Comparison of ENCODE assay signal across 17 mouse cellular contexts in the genomic region with DNA sequence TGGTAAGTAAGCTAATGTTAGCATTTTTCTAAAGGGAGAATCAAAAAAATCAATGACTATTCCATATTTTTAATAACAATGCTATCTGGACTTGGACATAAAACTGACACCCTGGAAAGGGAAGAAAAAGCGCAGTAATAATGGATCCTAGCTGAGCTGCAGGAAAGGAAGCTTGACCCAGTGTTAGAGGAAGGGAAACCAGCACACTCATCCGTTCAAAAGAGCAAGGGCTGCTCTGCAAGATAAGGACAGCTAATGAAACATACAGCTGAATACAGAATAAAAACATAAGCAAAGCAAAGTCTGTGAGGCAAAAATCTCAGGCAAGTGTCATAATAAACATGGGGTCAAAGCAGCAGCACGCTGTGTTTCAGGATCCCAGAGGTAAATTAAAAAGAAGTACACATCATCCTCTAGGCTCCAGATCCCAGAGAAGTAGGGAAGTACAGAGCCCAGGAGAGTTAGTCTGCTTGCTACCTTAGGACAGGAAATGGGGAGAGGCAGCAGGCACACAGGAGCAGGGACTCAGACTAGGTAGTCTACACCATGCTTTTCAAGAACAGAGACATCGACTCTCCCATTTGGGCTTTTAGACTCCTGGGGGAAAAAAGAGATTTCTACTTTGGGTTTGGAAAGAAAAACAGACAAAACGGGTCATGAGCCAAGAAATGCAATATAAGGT.
"Had no signal": no experiment of that assay in that cellular context is flagged by ENCODE, and none has a peak within 500 bp of the region (broad histone marks: within the 10 kb centered on the region; RNA-seq: fewer than 3 reads in every experiment).

No protein-coding gene starts in this region.

- H3K36me3 ChIP-seq: limb, embryonic 12.5 days; midbrain, embryonic 15.5 days; neural tube, embryonic 12.5 days had no signal

- DNase-seq: kidney, adult 11 months; kidney, adult 9 months; kidney, postnatal 4 days; liver; lung, adult 2 months; lung, postnatal 14 days; right cerebral cortex, postnatal 4 days; spleen, adult 18-20 months; thymus, adult 18-20 months; thymus, postnatal 25 days had no signal

- H3K4me1 ChIP-seq: limb, embryonic 12.5 days; midbrain, embryonic 15.5 days; neural tube, embryonic 12.5 days had no signal

- H3K27ac ChIP-seq: kidney, postnatal 0 days; layer of hippocampus, adult 2 months; limb, embryonic 12.5 days; liver, embryonic 14.5 days; midbrain, embryonic 15.5 days; neural tube, embryonic 12.5 days had no signal

- H3K4me2 ChIP-seq: limb, embryonic 12.5 days; midbrain, embryonic 11.5 days; midbrain, embryonic 15.5 days; neural tube, embryonic 12.5 days had no signal

- H3K4me3 ChIP-seq: layer of hippocampus, adult 2 months; limb, embryonic 12.5 days; midbrain, embryonic 15.5 days; neural tube, embryonic 12.5 days had no signal

- H3K27me3 ChIP-seq: limb, embryonic 12.5 days; midbrain, embryonic 15.5 days; neural tube, embryonic 12.5 days had no signal

- H3K9me3 ChIP-seq: limb, embryonic 12.5 days; midbrain, embryonic 15.5 days; neural tube, embryonic 12.5 days had no signal

- ATAC-seq: midbrain, embryonic 15.5 days had no signal

- H3K9ac ChIP-seq: limb, embryonic 12.5 days; liver, embryonic 14.5 days; midbrain, embryonic 15.5 days; neural tube, embryonic 12.5 days had no signal
